10 mouse cellular contexts compared by ENCODE assay signal in the genomic region with DNA sequence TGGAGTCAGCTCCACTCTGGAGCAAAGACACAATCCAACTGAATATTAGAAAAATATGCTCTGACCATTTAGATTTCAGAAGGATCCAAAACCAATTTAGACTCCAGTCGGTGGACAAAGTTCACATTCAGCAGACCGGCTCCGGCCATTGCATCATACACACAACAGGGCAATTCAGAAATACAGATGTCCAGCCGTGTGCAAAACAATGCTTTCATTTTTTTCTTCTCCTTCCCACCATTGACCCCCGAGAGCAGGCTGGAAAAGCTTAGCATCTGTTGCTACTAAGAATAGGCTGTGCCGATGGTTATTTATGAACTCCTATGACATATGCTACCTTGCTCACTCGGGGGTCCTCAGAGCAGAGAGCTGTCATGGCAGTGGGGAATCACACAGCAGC. TPM values are rescaled to one million over a fixed set of nuclear protein-coding genes. Genes with fewer than 3 reads are reported as not detected.
DNase-seq lines count a peak whose midpoint lies in the region; ATAC-seq and TF ChIP-seq lines count a peak whose summit lies in the region.
"Had no signal": no experiment of that assay in that cellular context is flagged by ENCODE, and none has a peak within 500 bp of the region (broad histone marks: within the 10 kb centered on the region; RNA-seq: fewer than 3 reads in every experiment).

No protein-coding gene starts in this region.

- H3K9me3 ChIP-seq in hindbrain, postnatal 0 days (ENCODE audit: low read length): no peaks in the 10 kb centered on the region
- no peaks in the 10 kb centered on the region for H3K9me3 ChIP-seq in hindbrain, embryonic 14.5 days (ENCODE audit: control insufficient read depth, low read length)
- H3K9me3 ChIP-seq in midbrain, postnatal 0 days (ENCODE audit: low read length): no peaks in the 10 kb centered on the region
- H3K9me3 ChIP-seq in midbrain, embryonic 13.5 days: no peaks in the 10 kb centered on the region
- no peaks in the 10 kb centered on the region for H3K9me3 ChIP-seq in intestine, embryonic 16.5 days (ENCODE audit: control insufficient read depth, low read length)
- H3K9me3 ChIP-seq in stomach, embryonic 16.5 days (replicated peaks; ENCODE audit: control insufficient read depth, low read length): no peaks in the 10 kb centered on the region

- no peaks in the 10 kb centered on the region for H3K36me3 ChIP-seq in hindbrain, postnatal 0 days (ENCODE audit: insufficient read depth, low read length)
- H3K36me3 ChIP-seq in hindbrain, embryonic 14.5 days (replicated peaks; ENCODE audit: control insufficient read depth, insufficient read depth): no peaks in the 10 kb centered on the region
- H3K36me3 ChIP-seq in midbrain, postnatal 0 days (ENCODE audit: insufficient read depth, low read length): no peaks in the 10 kb centered on the region
- H3K36me3 ChIP-seq in midbrain, embryonic 13.5 days: no peaks in the 10 kb centered on the region
- H3K36me3 ChIP-seq in intestine, embryonic 16.5 days (ENCODE audit: control insufficient read depth, insufficient read depth, low read length): no peaks in the 10 kb centered on the region
- H3K36me3 ChIP-seq in stomach, embryonic 16.5 days (ENCODE audit: control insufficient read depth, insufficient read depth, low read length): no peaks in the 10 kb centered on the region

- no peak for DNase-seq in hindbrain, postnatal 0 days (ENCODE audit: low spot score)
- no peak for DNase-seq in hindbrain, embryonic 14.5 days (ENCODE audit: low spot score)
- DNase-seq in midbrain, postnatal 0 days (ENCODE audit: low spot score): peak; percentile 27
- DNase-seq in cerebellum, adult 18-20 months: no peak
- DNase-seq: cerebellum, adult 8-10 months had no signal

- H3K27ac ChIP-seq in hindbrain, postnatal 0 days: no peak overlapping the region
- no peak overlapping the region; the same call in 1 of the 2 replicates for H3K27ac ChIP-seq in hindbrain, embryonic 14.5 days
- H3K27ac ChIP-seq in midbrain, postnatal 0 days (ENCODE audit: low read depth, low read length): no peak overlapping the region
- H3K27ac ChIP-seq in midbrain, embryonic 13.5 days: no peak overlapping the region
- H3K27ac ChIP-seq in intestine, embryonic 16.5 days (ENCODE audit: low read length): no peak overlapping the region
- no peak overlapping the region for H3K27ac ChIP-seq in stomach, embryonic 16.5 days (ENCODE audit: low read length)
- H3K27ac ChIP-seq: macrophage had no signal

- TF ChIP-seq CTCF in hindbrain, postnatal 0 days (IDR thresholded peaks at IDR 0.05; ENCODE audit: low read depth): no peak
- no peak for TF ChIP-seq CTCF in midbrain, postnatal 0 days (IDR thresholded peaks at IDR 0.05)

- peak; percentile 40; the same call in 1 of the 2 replicates for ATAC-seq in hindbrain, postnatal 0 days
- no peak for ATAC-seq in hindbrain, embryonic 14.5 days (ENCODE audit: low FRiP score)
- no peak for ATAC-seq in midbrain, postnatal 0 days (ENCODE audit: low FRiP score)
- ATAC-seq in midbrain, embryonic 13.5 days: no peak
- peak; percentile 43; the same call in 1 of the 2 replicates for ATAC-seq in intestine, embryonic 16.5 days
- peak; percentile 44; the same call in 1 of the 2 replicates for ATAC-seq in stomach, embryonic 16.5 days (ENCODE audit: insufficient read depth, low FRiP score)
- ATAC-seq in activated CD4-positive, CD25-positive, alpha-beta regulatory T cell, adult 4 months: no peak

- no peaks in the 10 kb centered on the region for H3K27me3 ChIP-seq in hindbrain, postnatal 0 days (ENCODE audit: insufficient read depth, low read length)
- no peaks in the 10 kb centered on the region for H3K27me3 ChIP-seq in hindbrain, embryonic 14.5 days (ENCODE audit: control insufficient read depth, insufficient read depth, low read length)
- H3K27me3 ChIP-seq in midbrain, postnatal 0 days (ENCODE audit: insufficient read depth, low read length): no peaks in the 10 kb centered on the region
- no peaks in the 10 kb centered on the region for H3K27me3 ChIP-seq in midbrain, embryonic 13.5 days
- no peaks in the 10 kb centered on the region for H3K27me3 ChIP-seq in intestine, embryonic 16.5 days (replicated peaks; ENCODE audit: control insufficient read depth, insufficient read depth, low read length)
- H3K27me3 ChIP-seq in stomach, embryonic 16.5 days (ENCODE audit: control insufficient read depth, insufficient read depth, low read length): no peaks in the 10 kb centered on the region

- H3K4me3 ChIP-seq in hindbrain, postnatal 0 days (ENCODE audit: low read length): no peak overlapping the region
- H3K4me3 ChIP-seq in hindbrain, embryonic 14.5 days (replicated peaks; ENCODE audit: low read length): no peak overlapping the region
- H3K4me3 ChIP-seq in midbrain, postnatal 0 days (ENCODE audit: low read depth, low read length): no peak overlapping the region
- H3K4me3 ChIP-seq in midbrain, embryonic 13.5 days (replicated peaks): no peak overlapping the region
- H3K4me3 ChIP-seq in intestine, embryonic 16.5 days (ENCODE audit: low read length): no peak overlapping the region
- no peak overlapping the region for H3K4me3 ChIP-seq in stomach, embryonic 16.5 days (replicated peaks; ENCODE audit: low read length)

- no peak overlapping the region for H3K4me2 ChIP-seq in hindbrain, postnatal 0 days (ENCODE audit: low read depth, low read length)
- H3K4me2 ChIP-seq in hindbrain, embryonic 14.5 days (replicated peaks): no peak overlapping the region
- no peak overlapping the region for H3K4me2 ChIP-seq in midbrain, postnatal 0 days (ENCODE audit: low read depth, low read length, poor library complexity, severe bottlenecking)
- no peak overlapping the region for H3K4me2 ChIP-seq in midbrain, embryonic 13.5 days (replicated peaks)
- H3K4me2 ChIP-seq in intestine, embryonic 16.5 days (ENCODE audit: low read depth, low read length): no peak overlapping the region
- H3K4me2 ChIP-seq in stomach, embryonic 16.5 days (ENCODE audit: low read depth, low read length): no peak overlapping the region

- no peak overlapping the region for H3K9ac ChIP-seq in hindbrain, postnatal 0 days (replicated peaks; ENCODE audit: low read length)
- H3K9ac ChIP-seq in hindbrain, embryonic 14.5 days: no peak overlapping the region
- H3K9ac ChIP-seq in midbrain, postnatal 0 days (replicated peaks; ENCODE audit: low read length, poor library complexity, severe bottlenecking): no peak overlapping the region
- no peak overlapping the region for H3K9ac ChIP-seq in midbrain, embryonic 13.5 days (replicated peaks)
- no peak overlapping the region for H3K9ac ChIP-seq in intestine, embryonic 16.5 days (ENCODE audit: low read depth, low read length)
- H3K9ac ChIP-seq in stomach, embryonic 16.5 days (ENCODE audit: low read length): no peak overlapping the region

- H3K4me1 ChIP-seq in hindbrain, postnatal 0 days (ENCODE audit: insufficient read depth, low read length): 0 out of 2 replicates have a peak, but pooled peaks cover 6% of the 10 kb centered on the region
- H3K4me1 ChIP-seq in hindbrain, embryonic 14.5 days (replicated peaks; ENCODE audit: control insufficient read depth, insufficient read depth, low read length): no peaks in the 10 kb centered on the region
- H3K4me1 ChIP-seq in midbrain, postnatal 0 days (ENCODE audit: insufficient read depth, low read length): no peaks in the 10 kb centered on the region
- H3K4me1 ChIP-seq in midbrain, embryonic 13.5 days (replicated peaks): peaks cover 5% of the 10 kb centered on the region
- no peaks in the 10 kb centered on the region; the same call in 1 of the 2 replicates for H3K4me1 ChIP-seq in intestine, embryonic 16.5 days (ENCODE audit: control insufficient read depth, insufficient read depth, low read length)
- H3K4me1 ChIP-seq in stomach, embryonic 16.5 days (ENCODE audit: control insufficient read depth, insufficient read depth, low read length): peaks cover 9% of the 10 kb centered on the region; the same call in 1 of the 2 replicates

- WGBS in hindbrain, postnatal 0 days: 15% methylated on average over 7 of the region's 7 CpGs
- WGBS in hindbrain, embryonic 14.5 days: 28% methylated on average over 7 of the region's 7 CpGs
- 37% methylated on average over 7 of the region's 7 CpGs for WGBS in midbrain, postnatal 0 days
- 48% methylated on average over 7 of the region's 7 CpGs for WGBS in midbrain, embryonic 13.5 days
- 50% methylated on average over 7 of the region's 7 CpGs for WGBS in intestine, embryonic 16.5 days
- WGBS in stomach, embryonic 16.5 days: 51% methylated on average over 7 of the region's 7 CpGs

RNA-seq across cellular contexts. Expression of a gene that starts 23.2 kb away (rescaled TPM):
- total RNA-seq in hindbrain, postnatal 0 days (2014; rRNA removed): 12.2 and 13.1 TPM in 2 replicates
- 30.6 TPM in 2 replicates for polyA plus RNA-seq in hindbrain, postnatal 0 days (2015; fragmentation: Nextera tagmentation; extraction: Ambion mirVana)
- polyA plus RNA-seq in hindbrain, embryonic 14.5 days (2014; fragmentation: Nextera tagmentation; extraction: Ambion mirVana): 23.2 and 31.8 TPM in 2 replicates
- 14.8 and 19.8 TPM in 2 replicates for total RNA-seq in midbrain, postnatal 0 days (2014; rRNA removed)
- 20.1 and 22.9 TPM in 2 replicates for polyA plus RNA-seq in midbrain, postnatal 0 days (2015; fragmentation: Nextera tagmentation; extraction: Ambion mirVana)
- 10.2 and 11.1 TPM in 2 replicates for polyA plus RNA-seq in midbrain, embryonic 13.5 days (2015; fragmentation: Nextera tagmentation; extraction: Ambion mirVana)
- 11.0 and 12.2 TPM in 2 replicates for polyA plus RNA-seq in intestine, embryonic 16.5 days (2015; fragmentation: Nextera tagmentation; extraction: Ambion mirVana)
- 24.3 and 24.5 TPM in 2 replicates for polyA plus RNA-seq in stomach, embryonic 16.5 days (2015; fragmentation: Nextera tagmentation; extraction: Ambion mirVana)
- under 1 TPM in 1 of 2 experiments, not detected in 1; 0.13 TPM for polyA plus RNA-seq in activated CD4-positive, CD25-positive, alpha-beta regulatory T cell, adult 4 months (2017; shearing (Covaris generic))

Comparison
In these comparisons a context has a peak if more than half of its experiments do, and no peak if none do; other contexts are left out.
1. ATAC-seq: peak in hindbrain, postnatal 0 days (single experiment), intestine, embryonic 16.5 days (single experiment) and stomach, embryonic 16.5 days (single experiment); none in hindbrain, embryonic 14.5 days (single experiment), midbrain, postnatal 0 days (single experiment), midbrain, embryonic 13.5 days (single experiment) and activated CD4-positive, CD25-positive, alpha-beta regulatory T cell, adult 4 months (single experiment).